Mouse (Mus musculus): ENCODE data around the gene Olfr9. TPM values are rescaled to one million over a fixed set of nuclear protein-coding genes. Genes with fewer than 3 reads are reported as not detected.
"Not testable (repeated sequence)": the region's sequence is repeated elsewhere in the genome, so short reads cannot be mapped to it uniquely, and the experiment has no call there.

Gene Olfr9
- polyA plus RNA-seq, 1 experiment from 2014 or later, result not detected

DNA sequence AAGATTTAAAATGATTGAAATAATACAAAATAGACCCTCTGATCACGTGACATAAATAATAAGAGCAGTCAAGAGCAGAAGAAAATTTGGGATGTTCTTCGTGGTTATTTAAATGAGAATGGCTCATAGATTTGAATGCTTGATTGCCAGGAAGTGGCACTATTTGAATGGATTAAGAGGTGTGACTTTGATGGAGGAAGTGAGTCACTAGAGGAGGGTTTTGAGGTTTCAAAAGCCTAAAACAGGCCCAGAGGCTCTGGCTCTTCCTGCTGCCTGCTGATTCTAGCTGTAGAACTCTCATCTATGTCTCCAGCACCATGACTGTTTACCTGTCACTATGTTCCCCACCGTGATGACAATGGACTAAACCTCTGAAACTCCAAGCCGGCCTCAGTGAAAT is 16.4 kb upstream of the Olfr9 start:
- 80% methylated on average over 4 of the region's 4 CpGs for WGBS
- Histone ChIP-seq H3K27me3 (ENCODE audit: low read depth, poor library complexity, severe bottlenecking) (no peaks in the 10 kb centered on the region), H3K4me3 (no peak overlapping the region), H3K36me3 (no peaks in the 10 kb centered on the region), H3K9me3 (replicated peaks) (no peaks in the 10 kb centered on the region), H3K4me1 (peaks cover 14% of the 10 kb centered on the region), H3K27ac (no peak overlapping the region)
- no peak for DNase-seq (ENCODE audit: low spot score)

DNA sequence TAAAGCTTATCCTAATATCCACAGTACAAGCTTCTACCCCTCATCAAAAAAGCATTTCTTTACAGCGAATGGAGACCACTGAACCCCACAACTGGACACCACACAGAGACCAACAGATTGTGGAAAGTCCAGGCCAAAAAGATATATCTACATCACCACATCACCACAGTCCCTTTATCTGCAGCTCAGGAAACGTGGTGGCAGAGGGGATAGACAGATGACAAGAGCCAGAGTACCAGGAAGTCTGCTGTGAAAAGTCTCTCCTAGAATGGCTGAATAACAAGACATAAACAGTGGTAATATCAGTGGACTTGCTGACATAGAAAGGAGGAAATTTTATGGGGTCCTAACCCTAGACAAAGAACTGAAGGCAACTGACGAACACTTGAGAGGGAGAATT is 12.8 kb upstream of the Olfr9 start:
- H3K27me3 ChIP-seq (ENCODE audit: low read depth, poor library complexity, severe bottlenecking), result no peaks in the 10 kb centered on the region
- H3K9me3 ChIP-seq (replicated peaks), result no peaks in the 10 kb centered on the region
- H3K4me1 ChIP-seq, result peaks cover 42% of the 10 kb centered on the region
- no peak overlapping the region for H3K4me3 ChIP-seq
- H3K36me3 ChIP-seq, result no peaks in the 10 kb centered on the region
- H3K27ac ChIP-seq, result no peak overlapping the region
- DNase-seq (ENCODE audit: low spot score), result no peak
- 50% methylated on average over 3 of the region's 3 CpGs for WGBS

DNA sequence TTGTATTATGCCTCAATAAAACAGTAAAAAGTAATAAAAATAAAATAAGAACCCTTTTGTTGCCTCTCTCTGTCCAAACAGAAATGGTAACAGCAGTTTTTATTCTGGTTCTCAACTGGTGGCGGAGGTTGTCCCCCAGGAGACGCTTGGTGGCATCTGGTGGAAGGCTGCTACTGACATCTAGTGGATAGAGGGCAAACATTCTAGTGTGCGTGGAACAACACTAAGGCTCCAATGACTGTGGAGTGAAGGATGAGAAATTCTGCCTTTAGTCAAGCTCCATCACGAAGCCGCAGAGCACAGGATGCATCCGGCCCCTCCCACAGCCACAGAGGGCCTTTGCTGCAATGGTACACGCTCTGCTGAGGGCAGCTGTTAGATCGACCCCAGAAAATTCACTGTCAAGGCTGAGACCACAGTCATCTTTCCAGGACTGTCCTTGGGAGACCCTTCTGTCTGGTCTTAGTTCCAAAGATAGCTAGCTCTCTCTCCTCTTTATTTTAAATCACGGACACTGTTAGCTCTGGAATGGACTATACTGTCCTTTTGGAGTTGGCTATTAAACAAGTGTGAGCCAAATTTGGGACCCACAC is 11.6 kb upstream of the Olfr9 start:
- H3K36me3 ChIP-seq, result no peaks in the 10 kb centered on the region
- 32% methylated on average over 9 of the region's 9 CpGs for WGBS
- H3K4me1 ChIP-seq, result peaks cover 42% of the 10 kb centered on the region
- no peaks in the 10 kb centered on the region for H3K27me3 ChIP-seq (ENCODE audit: low read depth, poor library complexity, severe bottlenecking)
- H3K9me3 ChIP-seq (replicated peaks), result no peaks in the 10 kb centered on the region
- H3K4me3 ChIP-seq, result no peak overlapping the region
- DNase-seq (ENCODE audit: low spot score), result peak; percentile 51
- peak overlapping the region; percentile 57; the same call in 1 of the 2 replicates for H3K27ac ChIP-seq

DNA sequence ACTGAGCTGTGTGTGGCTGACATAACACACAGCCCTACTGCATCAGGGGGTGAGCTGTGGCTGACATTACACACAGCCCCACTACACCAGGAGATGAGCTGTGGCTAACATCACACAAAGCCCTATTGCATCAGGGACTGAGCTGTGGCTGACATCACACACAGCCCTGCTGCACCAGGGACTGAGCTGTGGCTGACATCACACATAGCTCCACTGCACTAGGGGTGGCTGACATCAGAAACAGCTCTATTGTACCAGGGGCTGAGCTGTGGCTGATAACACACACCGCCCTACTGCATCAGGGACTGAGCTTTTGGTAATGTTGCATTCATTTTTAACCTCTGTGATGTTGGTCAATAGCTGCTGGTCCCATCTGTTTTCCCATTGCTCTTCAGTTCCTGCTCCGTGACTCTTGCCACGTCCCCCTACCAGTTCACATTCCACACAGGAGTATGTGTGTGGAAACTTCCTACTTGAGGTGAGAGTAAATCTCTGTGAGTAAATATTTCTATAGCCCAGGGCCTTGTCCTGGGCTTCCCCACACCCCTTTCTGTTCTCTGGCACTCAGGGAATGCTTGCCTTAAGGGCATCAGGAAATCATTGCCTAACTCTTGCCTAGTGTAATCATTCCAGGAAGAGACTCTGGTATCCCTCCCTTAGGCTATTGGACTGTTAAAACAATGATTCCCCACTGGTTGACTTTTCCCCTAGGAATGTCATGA is 8.4 kb upstream of the Olfr9 start:
- Histone ChIP-seq H3K27me3 (ENCODE audit: low read depth, poor library complexity, severe bottlenecking) (no peaks in the 10 kb centered on the region), H3K27ac (peak overlapping the region; percentile 66), H3K4me1 (peaks cover 42% of the 10 kb centered on the region), H3K9me3 (replicated peaks) (no peaks in the 10 kb centered on the region), H3K36me3 (no peaks in the 10 kb centered on the region), H3K4me3 (no peak overlapping the region)
- no peak for DNase-seq (ENCODE audit: low spot score)
- whole genome bisulfite sequencing, result 71% methylated on average over 3 of the region's 3 CpGs

DNA sequence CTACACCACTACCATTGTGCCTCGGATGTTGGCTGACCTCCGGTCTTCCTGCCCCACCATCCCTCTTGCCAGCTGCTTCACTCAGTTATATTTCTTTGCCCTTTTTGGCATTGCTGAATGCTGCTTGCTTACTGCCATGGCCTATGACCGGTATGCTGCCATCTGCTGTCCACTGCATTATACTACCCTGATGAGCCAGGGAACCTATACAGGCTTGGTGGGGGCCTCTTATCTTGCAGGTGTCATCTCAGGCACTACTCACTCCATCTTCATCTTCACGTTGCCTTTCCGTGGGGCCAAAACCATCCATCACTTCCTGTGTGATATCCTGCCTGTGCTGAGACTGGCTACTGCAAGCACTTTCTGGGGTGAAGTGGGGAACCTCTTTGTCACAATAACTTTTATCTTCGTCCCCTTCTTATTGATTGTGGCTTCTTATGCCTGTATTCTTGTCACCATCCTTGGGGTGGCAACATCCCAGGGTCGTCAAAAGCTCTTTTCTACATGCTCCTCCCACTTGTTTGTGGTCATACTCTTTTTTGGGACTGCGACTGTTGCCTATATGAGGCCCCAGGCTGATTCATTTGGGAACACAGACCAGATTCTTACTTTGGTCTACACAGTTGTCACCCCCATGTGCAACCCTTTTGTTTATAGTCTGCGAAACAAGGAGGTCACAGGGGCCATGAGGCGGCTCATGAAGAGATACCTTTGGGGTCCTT is 1.1 kb downstream of the Olfr9 start:
- H3K4me3 ChIP-seq; DNase-seq (ENCODE audit: low spot score); H3K9me3 ChIP-seq (replicated peaks); H3K27ac ChIP-seq; H3K36me3 ChIP-seq; H3K27me3 ChIP-seq (ENCODE audit: low read depth, poor library complexity, severe bottlenecking); H3K4me1 ChIP-seq: not testable (repeated sequence)
- WGBS, result 62% methylated on average over 7 of the region's 10 CpGs

DNA sequence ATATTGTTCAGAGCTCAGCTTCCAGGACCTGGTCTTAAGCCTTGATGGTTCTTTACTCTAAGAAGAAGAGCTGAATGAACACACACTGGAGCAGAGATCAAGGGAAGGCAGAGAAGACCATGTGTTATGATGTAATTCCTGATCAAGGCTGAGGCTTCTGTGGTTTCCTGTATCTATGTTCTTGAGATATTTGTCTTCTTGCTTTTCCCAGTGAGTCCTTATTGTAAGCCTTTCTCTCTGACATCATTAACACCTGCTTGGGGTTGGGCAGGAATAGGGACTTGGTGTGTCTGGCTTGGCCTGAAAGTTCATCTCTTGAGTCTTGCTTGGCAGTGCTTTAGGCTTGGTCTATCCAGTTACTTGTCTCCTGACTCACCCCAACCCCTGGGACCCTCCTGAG is 1.8 kb downstream of the Olfr9 start:
- no peak for DNase-seq (ENCODE audit: low spot score)
- Histone ChIP-seq H3K9me3 (replicated peaks) (no peaks in the 10 kb centered on the region), H3K36me3 (no peaks in the 10 kb centered on the region), H3K27me3 (ENCODE audit: low read depth, poor library complexity, severe bottlenecking) (no peaks in the 10 kb centered on the region), H3K4me3 (no peak overlapping the region), H3K27ac (no peak overlapping the region), H3K4me1 (no peaks in the 10 kb centered on the region)

DNA sequence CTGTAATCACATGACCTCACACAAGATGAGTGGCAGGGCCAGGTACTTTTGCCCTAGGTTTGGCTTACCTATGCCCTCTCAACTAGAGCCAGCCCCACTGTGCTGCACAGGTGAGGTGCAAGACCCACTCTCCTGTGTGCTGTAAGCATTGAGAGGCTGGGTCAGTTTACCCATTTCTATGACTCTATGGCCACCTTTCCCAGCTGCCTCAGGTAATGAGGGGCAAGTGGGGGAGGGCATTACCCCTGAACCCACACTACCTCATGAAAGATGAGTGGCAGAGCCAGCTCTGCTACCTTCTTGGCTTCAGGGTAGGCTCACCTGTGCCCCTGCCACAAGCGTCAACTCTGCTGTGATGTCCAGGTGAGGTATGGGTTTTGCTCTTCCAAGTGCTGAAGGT is 6.6 kb downstream of the Olfr9 start:
- H3K9me3 ChIP-seq (replicated peaks), result no peaks in the 10 kb centered on the region
- H3K4me3 ChIP-seq, result no peak overlapping the region
- 94% methylated on average over 1 of the region's 1 CpGs for WGBS
- H3K27ac ChIP-seq, result no peak overlapping the region
- H3K4me1 ChIP-seq, result no peaks in the 10 kb centered on the region
- no peak for DNase-seq (ENCODE audit: low spot score)
- no peaks in the 10 kb centered on the region for H3K36me3 ChIP-seq
- H3K27me3 ChIP-seq (ENCODE audit: low read depth, poor library complexity, severe bottlenecking), result no peaks in the 10 kb centered on the region

DNA sequence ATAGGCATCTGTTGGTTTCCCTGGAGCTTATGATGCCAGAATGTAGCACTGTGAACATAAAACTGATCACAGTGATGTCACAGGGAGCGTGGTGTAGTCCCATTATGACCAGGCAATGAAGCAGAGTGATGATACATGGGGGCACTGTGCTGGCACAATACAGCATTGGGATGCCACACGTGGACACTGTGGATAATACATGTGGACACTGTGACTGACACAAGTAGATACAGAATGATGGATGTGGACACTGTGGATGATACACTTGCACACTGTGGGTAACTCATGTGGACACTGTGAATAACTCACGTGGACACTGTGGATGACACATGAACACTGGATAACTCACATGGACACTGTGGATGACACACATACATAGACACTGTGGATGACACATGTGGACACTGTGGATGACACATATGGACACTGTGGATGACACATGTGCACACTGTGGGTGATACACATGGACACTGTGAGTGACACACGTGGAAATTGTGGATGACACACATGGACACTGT is 7.4 kb downstream of the Olfr9 start:
- Histone ChIP-seq H3K27ac (no peak overlapping the region), H3K9me3 (replicated peaks) (no peaks in the 10 kb centered on the region), H3K4me1 (no peaks in the 10 kb centered on the region), H3K27me3 (ENCODE audit: low read depth, poor library complexity, severe bottlenecking) (no peaks in the 10 kb centered on the region), H3K36me3 (no peaks in the 10 kb centered on the region), H3K4me3 (no peak overlapping the region)
- whole genome bisulfite sequencing, result 83% methylated on average over 4 of the region's 4 CpGs
- DNase-seq (ENCODE audit: low spot score), result no peak

DNA sequence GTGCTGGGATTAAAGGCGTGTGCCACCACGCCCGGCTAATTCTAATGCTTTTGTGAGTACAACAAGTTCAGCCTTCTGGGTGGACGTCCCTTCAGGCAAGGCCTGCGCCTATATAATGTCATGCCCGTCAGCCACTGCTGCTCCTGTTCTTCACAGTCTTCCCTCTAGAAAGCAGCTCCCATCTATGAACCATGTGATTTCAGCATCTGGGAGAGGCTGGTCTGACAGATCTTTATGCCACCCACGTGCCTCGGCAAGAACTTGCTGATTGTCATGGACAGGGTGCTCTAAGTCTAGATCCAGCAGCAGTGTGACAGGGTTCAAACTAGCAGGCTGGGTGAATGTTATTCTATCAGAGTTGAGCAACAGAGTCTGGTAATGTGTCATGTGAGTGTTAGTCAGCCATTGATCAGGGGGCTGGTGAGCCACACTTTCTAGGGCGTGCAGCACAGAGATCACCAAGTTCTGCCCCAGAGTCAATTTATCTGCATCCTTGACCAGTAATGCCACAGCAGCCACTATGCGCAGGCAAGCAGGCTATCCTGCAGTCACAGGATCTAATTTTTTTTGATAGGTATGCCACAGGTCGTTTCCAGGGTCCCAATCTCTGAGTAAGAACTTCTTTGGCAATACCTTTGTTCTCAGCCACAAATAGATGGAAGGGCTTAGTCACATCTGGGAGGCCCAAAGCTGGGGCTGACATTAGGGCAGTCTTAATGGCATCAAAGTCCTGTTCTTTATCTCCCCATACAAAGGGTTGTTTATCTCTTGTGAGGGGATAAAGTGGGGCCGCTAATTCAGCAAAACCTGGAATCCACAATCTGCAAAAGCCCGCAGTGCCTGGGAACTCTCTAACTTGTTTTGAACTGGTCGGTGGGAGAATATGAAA is 15.0 kb downstream of the Olfr9 start:
- H3K4me1 ChIP-seq, result no peaks in the 10 kb centered on the region
- H3K9me3 ChIP-seq (replicated peaks), result no peaks in the 10 kb centered on the region
- DNase-seq (ENCODE audit: low spot score), result peak; percentile 17
- no peaks in the 10 kb centered on the region for H3K27me3 ChIP-seq (ENCODE audit: low read depth, poor library complexity, severe bottlenecking)
- no peaks in the 10 kb centered on the region for H3K36me3 ChIP-seq
- H3K4me3 ChIP-seq, result no peak overlapping the region
- WGBS, result 84% methylated on average over 14 of the region's 14 CpGs
- H3K27ac ChIP-seq, result no peak overlapping the region

DNA sequence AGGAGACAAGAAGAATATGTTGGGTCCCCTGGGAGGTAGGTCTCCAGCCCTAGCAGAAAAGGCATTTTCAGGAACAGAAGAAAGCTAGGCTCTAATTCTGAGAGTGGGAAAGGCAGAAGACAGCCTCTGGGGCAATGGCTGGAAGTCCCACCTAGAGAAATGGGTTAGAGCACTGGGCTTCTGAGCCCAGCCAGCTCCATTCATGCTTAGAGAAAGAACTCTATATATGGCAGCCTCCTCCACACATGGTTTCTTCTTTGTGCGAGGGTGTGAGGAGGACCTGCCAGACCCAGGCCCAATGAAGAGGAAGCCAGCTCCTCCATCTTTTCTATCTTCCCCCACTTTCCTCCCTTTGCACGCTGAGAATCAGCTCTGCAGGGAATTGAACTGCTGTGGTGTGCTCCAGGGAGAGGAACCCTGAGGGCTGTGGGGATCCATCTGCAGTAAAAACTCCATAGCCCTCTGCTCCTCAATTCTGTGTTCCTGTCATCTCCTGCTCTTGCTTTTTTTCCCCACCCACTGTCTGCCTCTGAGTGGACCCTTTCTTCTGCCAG is 21.1 kb downstream of the Olfr9 start, which contains the start of gene Olfr763:
Gene Olfr763 (plus strand): TSS at position 504 of the 554 bp plus-strand sequence.
- no peak within 1 kb of the TSS for H3K27ac ChIP-seq

DNA sequence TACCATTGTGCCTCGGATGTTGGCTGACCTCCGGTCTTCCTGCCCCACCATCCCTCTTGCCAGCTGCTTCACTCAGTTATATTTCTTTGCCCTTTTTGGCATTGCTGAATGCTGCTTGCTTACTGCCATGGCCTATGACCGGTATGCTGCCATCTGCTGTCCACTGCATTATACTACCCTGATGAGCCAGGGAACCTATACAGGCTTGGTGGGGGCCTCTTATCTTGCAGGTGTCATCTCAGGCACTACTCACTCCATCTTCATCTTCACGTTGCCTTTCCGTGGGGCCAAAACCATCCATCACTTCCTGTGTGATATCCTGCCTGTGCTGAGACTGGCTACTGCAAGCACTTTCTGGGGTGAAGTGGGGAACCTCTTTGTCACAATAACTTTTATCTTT is 22.3 kb downstream of the Olfr9 start:
- not testable (repeated sequence) for H3K4me3 ChIP-seq; H3K27ac ChIP-seq; DNase-seq (ENCODE audit: low spot score); H3K9me3 ChIP-seq (replicated peaks); H3K4me1 ChIP-seq; H3K36me3 ChIP-seq; H3K27me3 ChIP-seq (ENCODE audit: low read depth, poor library complexity, severe bottlenecking)
- 68% methylated on average over 2 of the region's 5 CpGs for WGBS

More for the DNA sequence above, 21.1 kb downstream of the Olfr9 start, which contains the start of gene Olfr763:
- no peaks in the 10 kb centered on the region for H3K27me3 ChIP-seq (ENCODE audit: low read depth, poor library complexity, severe bottlenecking)
- no peaks in the 10 kb centered on the region for H3K4me1 ChIP-seq
- H3K36me3 ChIP-seq, result no peaks in the 10 kb centered on the region
- WGBS, result 73% methylated on average over 2 of the region's 2 CpGs
- H3K9me3 ChIP-seq (replicated peaks), result no peaks in the 10 kb centered on the region
- no peak within 1 kb of the TSS for H3K4me3 ChIP-seq
- peak; percentile 10 for DNase-seq (ENCODE audit: low spot score)

DNA sequence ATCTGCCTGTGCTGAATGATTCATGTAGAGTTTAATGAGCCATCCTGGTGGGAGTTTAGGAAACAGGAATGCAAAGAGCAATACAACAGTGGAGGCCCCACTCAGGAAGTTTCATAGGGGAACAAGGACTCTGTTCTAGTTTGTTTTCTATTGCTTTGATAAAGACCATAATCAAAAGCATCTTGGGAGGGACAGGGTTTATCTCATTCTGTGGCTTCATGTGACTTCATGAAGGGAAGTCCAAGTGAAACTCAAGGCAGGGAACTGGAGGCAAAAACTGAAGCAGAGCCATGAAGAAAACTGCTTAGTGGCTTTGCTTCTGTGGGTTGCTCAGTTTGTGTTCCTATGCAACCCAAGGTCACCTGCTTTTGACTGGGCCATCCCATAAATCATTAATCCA is 25.2 kb downstream of the Olfr9 start:
- Histone ChIP-seq H3K36me3 (no peaks in the 10 kb centered on the region), H3K4me1 (no peaks in the 10 kb centered on the region), H3K27ac (no peak overlapping the region), H3K4me3 (no peak overlapping the region), H3K9me3 (replicated peaks) (no peaks in the 10 kb centered on the region), H3K27me3 (ENCODE audit: low read depth, poor library complexity, severe bottlenecking) (no peaks in the 10 kb centered on the region)
- DNase-seq (ENCODE audit: low spot score), result peak; percentile 9
